Mouse (Mus musculus) ovary, adult 18-20 months (tissue): Measurements from ENCODE around the gene Aurkaip1.

Source experiments
- DNase-seq: peaks from one replicate; pipeline ENCODE4 v3.0.0; 2022; ENCODE audit warnings: low spot score, mixed read lengths

Gene Aurkaip1

DNA sequence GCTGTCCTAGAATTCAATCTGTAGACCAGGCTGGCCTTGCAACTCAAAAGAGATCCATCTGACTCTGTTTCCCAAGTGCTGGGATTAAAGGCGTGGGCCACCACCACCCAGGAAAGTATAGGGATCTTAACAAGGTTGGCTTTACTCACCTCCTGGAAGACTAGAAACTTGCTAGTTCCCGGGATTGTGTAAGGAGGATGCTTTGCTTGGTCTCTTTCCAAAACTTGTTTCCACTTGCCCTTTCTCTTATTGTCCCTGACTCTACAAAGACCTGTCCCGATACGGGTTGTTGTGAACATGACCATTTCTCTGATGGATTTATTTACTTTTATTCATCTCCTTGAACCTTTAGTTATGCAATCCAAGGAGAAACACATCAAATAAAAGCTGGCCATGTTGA, 1.2 kb upstream of the Aurkaip1 start:
- DNase-seq = no peak

DNA sequence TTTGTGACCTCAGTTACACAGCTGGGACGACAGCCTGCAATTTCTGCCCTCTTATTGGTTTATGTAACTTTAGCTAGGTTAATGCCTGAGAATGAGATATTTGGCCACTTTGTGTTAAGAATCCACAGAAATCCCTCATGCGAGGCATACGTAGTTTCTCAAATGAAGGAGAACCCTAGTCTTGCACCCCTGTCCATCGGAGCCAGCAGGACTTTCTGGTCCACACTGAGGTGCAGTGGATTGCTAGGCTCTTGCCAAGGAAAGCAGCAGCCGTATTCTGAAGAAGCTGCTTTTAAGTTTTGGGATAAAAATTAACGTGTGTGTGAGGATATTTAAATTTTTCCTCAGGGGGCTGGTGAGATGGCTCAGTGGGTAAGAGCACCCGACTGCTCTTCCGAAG, 476 bp upstream of the Aurkaip1 start:
- DNase-seq = no peak

DNA sequence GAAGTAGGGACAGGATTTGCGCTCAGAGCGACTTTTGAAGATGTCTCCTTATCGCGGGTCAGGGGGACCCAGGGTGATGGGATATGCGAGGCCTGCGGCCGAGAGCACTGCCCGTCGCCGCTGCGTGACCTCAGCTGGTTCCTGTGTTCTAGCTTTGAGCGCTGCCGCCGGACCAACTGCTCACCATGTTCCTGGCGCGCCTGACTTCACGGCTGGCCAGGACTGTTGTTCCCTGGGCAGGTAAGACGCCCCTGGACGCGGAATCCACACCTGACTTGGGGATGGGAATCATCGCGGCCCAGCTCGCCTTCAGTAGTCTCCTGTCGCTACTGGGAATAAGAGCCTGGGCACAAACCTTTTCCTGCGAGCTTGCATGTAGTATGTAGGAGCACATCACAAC, 759 bp downstream of the Aurkaip1 start:
- no peak for DNase-seq

DNA sequence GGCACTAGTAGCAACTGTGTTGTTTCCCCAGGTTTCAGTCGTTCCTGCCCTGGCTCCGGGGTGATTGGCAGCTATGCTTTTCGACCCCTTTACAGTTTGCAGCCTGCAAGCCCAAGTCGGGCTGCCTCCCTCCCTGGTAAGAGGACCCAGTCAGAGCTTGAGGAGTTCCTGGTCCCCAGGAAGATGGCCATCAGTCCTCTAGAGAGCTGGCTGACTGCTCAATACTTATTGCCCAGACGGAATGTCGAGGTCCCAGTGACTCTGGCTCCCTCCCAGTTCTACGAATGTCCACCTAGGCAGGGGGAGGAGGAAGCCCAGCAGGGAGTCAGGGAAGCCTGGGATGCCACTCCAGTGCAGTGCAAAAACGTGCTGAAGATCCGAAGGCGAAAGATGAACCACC, 1.2 kb downstream of the Aurkaip1 start:
- DNase-seq = no peak

DNA sequence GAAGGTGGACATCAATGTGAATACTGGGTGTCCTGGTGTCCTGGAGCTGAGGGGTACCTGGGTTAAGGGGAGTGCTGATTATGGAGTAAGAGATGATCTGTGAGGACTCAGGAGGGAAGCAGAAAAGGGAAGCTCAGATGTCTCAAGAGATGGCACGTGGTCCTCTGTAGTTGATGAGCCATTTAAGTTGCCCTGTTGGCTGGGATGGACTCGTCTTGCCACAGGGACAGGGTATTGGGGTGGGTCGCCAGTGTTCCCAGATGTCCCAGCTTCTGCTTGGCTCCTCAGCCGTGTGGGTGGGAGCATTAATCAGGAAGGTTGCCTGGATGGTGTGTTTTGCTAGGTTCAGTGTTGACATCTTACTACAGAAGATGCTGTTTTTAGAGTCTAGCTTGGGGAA, 2.2 kb downstream of the Aurkaip1 start:
- DNase-seq = no peak

DNA sequence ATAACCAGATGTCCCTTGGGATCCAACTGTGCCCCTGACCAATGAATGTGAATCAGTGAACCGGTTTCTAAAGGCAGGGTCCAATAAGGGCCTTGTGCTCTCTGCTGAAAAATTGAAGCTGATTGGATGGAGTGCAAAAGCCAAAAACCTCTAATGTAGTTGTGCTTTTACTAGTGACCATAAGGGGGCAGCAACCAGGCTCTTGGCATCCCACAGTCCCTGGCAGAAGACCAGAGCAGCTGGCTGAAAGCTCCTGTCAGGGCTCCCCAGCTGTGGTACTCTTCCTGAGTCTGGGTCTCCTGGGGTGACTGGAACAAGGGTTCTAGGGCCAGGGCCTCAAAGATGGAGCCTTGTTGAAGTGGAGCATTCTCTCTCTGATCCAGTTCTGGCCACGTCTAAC, 2.8 kb downstream of the Aurkaip1 start:
- peak; percentile 61 for DNase-seq

DNA sequence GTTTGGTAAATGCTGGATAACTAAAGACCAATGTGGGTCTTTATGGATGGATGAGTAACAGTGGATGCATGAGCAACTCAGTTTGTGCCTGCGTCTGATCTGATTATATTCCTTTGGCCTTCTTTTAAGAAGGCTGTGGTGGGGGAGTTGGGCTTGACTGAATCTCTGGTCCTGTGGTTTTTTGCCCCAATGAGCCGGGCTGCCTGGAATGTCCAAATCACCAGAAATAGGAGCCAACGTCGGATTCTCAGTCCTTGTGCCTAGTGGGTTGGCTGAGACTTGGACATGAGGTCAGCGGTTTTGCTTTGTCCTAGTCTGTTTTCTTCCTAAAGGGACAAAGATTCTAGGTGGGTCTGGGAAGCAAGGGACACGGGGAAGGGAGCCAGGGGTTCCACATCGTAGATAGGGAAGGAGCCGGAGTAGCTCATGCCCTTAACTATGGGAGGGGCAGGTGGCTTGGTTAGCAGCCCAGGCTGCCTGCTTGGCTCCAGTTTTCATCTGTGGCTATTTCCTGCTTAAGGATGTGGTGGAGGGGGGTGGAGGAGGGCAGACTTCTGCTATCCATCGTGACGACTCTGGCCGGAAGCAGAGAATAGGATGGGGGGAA, 6.4 kb downstream of the Aurkaip1 start:
- no peak for DNase-seq

DNA sequence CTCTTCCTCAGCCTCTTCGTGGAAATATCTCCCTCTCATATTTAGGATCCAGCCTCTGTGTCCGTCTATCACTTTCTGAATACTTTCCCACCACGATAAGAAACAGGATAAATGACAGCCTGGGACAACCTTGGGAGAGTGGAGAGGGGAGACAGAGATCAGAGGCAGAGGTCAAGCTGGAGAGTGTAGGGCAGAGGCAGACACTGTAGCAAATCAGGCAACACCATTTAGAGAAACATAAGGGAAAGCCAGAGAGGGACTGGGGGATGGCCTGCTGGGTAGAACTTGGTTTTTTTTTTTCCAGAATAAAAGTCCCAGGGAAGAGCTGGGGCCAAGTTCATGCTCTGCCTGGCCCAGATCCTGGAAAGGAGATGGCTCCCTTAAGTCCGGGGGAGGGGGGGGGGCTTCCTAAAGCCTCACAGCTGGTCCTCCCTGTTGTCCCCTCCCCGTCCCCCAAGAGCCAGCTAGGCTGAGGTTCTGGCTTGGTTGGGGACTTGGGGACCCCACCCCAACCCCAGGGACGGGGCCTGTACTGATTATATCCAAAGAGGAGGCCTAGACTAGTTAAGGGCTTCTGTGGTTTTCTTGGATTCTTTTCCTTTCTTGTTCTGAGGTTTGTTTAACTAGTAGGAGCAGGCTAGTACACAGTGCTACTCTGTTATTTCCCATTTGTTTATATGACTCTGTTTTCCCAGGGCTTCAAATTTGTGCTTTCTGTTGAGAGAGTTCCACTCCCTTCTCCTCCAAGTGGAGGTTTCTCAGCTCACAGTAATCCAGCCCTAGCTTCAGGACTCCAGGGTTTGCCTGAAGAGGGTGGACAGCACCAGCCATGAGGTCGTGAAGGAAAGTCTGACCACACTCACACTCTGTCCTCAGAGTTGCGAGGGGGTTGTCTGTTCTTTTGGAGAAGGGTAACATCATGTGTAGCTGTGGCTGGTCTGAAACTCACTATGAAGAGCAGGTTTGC, 7.4 kb downstream of the Aurkaip1 start:
- no peak for DNase-seq

DNA sequence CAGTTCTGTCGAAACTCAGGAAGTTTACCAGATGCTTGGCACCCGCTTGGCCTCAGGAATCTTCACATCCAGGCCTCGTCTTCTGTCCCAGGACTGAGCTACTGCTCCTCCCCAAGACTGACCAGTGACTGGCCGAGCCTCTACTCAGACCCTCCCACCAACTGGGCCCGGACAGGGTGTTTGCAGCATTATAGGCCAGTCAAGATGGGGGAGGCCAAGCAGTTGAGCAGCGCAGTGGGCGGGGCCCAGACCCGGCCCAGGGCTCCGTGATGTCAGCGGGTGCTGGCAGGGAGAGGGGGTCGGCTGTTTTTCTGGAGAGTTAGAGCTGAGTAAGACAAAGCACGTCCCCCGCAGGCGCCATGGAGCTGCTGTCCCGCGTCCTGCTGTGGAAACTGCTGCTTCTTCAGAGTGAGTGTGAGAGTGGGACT, 8.4 kb downstream of the Aurkaip1 start, which contains the start of gene Mxra8:
TSS of gene Mxra8 (plus strand) at position 198 of the 428 bp plus-strand sequence.
- peak; percentile 85 for DNase-seq

DNA sequence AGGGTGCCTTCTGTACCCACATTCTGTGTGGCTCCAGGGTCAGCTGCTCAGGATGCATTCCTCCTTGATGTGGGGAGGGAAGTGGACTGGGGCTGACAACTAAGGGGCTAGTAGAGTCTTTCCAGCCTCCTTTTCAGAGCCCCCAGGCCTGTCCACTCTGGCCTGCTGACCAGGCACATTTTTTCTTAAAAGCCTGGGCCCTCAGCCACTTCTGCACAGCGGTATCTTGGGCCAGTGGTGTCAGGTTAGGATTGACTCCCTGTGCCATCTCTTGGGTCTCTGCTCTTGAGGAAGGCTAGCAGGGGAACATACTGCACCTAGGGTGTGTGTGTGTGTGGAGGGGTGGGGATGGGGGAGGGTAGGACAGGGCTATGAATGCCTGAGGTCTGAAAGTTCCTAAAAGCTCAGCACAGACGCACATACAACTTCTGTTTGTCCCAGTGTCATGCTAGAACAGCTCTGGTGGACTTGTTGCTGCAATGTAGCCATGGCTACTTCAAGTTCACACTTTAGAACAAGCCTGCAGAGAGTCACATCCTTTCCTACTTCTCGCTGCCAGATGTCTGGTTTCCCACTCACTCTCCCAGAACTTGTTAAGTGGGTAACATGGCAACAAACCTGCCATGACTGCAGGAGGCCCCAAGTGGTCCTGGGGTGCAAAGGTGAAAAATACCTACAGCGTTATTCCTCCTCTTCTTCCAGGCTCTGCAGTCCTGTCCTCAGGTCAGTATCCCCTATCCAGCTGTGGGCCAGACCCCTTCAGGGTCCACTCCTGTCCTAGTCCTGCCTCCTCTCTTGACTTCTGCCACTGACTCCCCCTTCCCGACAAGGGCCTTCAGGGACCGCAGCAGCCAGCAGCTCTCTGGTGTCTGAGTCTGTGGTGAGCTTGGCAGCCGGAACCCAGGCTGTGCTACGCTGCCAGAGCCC, 9.3 kb downstream of the Aurkaip1 start:
- no peak for DNase-seq

DNA sequence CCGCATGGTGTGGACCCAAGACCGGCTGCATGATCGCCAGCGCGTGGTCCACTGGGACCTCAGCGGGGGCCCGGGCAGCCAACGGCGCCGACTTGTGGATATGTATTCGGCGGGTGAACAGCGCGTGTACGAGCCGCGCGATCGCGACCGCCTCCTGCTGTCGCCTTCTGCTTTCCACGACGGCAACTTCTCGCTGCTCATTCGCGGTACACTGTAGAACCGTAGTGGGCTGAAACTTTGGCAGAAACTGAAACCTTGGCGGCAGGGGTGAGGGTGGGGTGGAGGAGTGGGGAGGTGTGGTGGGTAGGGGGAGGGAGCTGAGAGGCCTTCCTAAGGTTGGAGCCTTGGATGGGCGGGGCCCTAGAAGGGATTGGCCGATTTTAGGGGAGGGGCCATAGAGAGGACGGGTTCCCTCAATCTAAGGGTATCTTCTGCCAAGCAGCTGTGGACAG, 10.0 kb downstream of the Aurkaip1 start:
- peak; percentile 62 for DNase-seq

DNA sequence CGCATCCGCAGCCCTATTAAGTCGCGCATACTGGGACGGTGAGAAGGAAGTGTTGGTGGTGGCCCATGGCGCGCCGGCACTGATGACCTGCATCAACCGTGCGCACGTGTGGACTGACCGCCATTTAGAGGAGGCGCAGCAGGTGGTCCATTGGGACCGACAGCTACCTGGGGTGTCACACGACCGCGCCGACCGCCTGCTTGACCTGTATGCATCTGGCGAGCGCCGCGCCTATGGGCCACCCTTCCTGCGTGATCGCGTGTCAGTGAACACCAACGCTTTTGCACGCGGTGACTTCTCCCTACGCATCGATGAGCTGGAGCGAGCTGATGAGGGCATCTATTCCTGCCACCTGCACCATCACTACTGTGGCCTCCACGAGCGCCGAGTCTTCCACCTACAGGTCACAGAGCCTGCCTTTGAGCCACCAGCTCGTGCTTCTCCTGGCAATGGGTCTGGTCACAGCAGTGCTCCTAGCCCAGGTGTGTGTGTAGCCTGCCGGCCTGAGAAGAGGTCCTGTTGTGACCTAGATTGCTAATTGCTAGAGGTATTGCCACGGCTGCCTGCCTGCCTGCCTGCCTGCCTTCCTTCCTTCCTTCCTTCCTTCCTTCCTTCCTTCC, 10.7 kb downstream of the Aurkaip1 start:
- DNase-seq = no peak

DNA sequence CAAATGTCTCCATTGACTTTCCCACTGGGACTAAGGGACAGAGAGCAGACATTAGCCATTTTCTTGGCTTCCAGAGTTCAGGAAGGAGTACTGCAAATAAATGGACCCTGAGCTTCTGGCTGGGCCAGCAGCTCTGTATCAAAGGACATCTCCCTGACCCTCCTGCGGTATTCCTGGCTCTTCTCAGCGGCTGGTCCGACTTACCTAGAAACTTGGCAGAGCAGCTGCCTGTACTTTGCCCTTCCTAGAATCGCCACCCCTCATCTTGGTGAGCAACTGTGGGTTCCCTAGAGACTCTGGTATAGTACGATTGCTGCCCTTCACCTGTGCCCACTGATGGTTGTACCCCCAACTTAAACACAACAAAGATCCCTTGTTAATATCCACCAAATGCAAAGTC, 12.2 kb downstream of the Aurkaip1 start:
- no peak for DNase-seq

DNA sequence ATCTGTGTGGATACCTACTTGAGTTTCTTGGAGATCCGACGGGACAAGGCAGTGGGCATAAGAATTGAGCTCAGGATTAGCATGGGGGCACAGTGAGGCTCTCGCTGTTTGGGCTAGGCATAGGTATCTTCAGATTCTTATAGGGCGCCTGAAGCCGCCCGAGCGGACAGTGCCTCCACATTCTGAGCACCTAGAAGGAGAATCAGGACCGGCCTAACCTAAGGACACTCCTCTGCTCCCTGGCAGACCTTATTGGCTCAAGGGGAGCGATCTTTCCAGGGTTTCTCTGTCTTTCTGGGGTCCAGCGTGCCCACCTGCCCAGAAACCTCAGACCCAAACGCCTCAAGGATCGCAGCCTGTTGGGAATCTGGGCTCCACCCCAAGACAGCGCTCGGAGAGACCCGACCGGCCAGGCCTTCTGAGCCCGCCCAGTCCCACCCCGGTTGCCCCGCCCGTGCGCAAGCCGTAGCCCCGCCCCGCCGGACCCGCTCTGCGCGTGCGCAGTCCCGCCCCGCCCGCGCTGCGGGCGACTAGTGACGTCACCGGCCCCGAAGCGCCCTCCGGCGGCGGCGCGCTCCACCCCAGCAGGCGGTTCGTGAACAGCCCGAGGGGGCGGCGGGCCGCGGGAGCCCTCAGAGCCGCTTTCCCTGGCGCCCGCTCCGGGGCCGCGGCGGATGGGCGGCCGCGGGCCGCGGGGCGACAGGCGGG, 16.0 kb downstream of the Aurkaip1 start, which contains the start of gene Dvl1:
TSS of gene Dvl1 (plus strand) at position 532 of the 708 bp plus-strand sequence.
- peak; percentile 88 for DNase-seq

DNA sequence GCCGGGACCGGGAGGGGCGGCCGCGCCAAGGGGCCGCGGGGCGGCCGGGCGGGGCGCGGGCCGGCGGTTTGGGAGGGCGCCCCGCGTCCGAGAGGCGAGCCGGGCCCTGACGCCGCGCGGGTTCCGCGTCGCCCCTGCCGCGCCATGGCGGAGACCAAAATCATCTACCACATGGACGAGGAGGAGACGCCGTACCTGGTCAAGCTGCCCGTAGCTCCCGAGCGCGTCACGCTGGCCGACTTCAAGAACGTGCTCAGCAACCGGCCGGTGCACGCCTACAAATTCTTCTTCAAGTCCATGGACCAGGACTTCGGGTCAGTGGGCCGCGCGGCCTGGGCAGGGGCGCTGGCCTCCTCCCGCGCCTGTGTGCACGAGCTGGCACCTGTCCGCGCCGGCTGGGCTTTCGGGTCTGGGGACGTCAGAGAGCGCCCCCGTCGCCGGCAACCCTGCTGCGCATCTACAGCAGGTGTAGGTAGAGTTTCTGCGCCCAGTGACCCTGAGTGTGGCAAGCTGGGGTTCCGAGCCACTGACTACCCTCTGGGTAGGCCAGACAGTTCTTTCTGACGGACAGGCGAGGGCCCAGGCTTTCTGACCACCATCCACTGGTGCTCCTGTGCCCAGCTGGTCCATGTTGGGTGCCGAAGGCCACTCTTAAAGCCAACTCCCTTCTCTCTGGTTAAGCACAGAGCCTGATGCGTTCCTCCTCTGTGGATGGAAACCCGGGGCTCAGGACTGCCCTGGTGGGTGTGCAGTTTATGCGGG, 16.7 kb downstream of the Aurkaip1 start:
- DNase-seq = no peak

DNA sequence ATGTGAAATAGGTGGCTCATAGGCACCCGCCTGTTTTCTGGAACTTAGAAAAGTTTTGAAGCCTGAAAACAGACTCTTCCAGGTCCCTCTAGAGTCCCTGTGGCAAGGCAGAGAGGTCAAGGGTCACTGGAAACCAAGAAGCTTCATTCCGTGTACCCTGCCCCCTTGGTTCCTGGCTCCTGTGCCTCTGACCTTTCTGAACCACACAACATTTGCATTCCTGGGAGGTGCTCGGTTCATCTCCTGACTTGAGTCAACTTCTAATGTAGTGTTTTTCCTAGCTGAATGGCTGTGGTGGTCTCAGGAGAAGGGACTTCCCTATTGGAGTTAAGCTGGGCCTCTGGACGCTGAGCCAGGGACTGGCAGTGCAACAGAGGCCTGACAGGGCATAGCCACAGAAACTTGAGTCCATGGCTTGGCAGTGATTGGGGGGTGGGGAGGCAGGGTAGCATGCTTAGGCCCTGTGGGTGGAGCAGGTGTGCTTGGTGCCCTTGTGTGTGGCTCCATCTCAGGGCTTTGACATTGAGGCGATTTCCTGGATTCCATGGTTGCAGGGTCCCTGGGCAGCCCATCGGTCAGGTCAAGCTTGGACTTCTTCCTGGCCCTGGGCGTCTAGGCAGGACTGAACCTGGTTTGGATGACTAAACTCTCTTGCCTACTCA, 17.5 kb downstream of the Aurkaip1 start:
- DNase-seq = no peak

DNA sequence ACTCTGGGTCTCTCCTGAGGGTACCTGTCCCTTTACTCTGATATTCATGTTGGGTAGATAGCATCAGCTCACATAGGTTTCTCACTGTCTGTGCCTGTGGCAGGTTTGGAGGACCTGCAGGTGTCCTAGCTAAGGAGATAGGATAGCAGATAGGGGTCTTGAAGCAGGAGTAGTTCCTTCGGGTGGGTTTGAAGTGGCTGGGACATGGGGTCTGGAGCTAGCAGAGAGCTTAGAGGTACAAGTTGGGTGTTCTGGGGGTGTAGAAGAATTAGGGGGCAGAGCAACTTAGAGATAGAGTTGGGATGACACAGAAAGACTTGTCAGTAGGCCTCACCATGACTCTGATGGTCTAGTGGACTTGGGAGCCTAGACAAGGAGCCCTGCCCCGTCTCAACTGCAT, 18.3 kb downstream of the Aurkaip1 start:
- no peak for DNase-seq

DNA sequence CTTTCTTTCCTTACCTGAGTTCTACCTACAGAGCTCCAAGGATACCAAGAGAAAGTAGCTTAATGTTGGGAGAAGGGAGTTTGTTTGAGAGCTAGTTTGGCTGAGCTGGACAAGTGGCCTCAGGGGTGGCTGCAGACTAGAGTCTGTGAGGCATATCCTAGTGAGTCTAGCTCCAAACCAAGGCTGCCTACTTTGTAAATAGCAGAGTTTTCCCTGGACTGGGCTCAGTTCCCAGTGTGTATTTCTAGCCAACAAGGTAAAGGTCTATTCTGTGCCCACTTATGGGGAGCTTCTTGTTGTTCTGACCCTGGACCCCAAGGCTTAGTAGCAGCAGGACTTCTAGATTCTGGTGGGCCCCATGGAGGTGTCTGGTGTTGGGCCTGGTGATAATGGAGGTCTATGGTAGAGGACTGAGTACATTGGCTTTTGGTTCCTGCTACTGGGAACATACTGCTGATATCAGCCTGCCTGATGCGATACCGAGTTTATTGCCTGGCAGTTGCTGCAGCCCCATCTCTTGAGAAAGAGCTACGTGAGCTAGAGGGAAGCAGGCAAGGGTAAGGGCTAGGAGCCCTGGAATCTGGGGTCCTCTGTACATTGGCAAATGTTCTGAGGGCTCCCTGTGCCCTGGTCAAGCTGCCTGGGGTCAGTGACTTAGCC, 18.9 kb downstream of the Aurkaip1 start:
- no peak for DNase-seq

DNA sequence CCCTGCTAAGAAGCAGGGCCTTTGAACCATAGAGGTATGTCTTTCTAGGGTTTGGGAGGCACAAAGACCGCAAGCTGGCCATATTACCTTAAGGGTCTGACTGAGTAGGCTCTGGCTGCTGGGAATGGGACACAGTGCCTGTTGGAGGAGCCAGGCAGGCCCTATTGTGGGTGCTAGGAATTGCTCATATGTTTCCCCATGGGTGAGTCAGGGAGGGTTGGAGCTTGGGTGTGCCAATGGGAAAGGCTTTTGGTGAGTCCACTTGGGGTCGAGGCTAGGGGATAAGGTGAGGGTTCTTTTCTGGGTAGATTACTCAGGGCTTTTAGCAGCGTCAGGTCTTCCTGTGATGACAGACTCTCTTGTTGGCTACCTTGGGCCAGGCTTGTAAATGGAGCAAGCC, 20.3 kb downstream of the Aurkaip1 start:
- DNase-seq = no peak
